Mouse (Mus musculus) neural tube, embryonic 14.5 days (tissue): ENCODE data around the gene Shisa8. TPM values are rescaled to one million over a fixed set of nuclear protein-coding genes. Genes with fewer than 3 reads are reported as not detected.

ENCODE experiments used
- ATAC-seq: fragments of 200-750 bp; cut with Nextera tagmentation; 2 replicates; pipeline ENCODE4 v1.8.0; 2017; ENCODE audit warnings: low read depth, mild to moderate bottlenecking, moderate TSS enrichment, moderate library complexity
- H3K27ac ChIP-seq: fragments of 300-500 bp; sonication (generic); 2 replicates; pipeline ENCODE4 v1.5.1; 2014; ENCODE audit warnings: low read depth, mild to moderate bottlenecking, control low read depth, low read length, moderate library complexity, mixed read lengths
- H3K27me3 ChIP-seq: fragments of 300-500 bp; sonication (generic); 2 replicates; pipeline ENCODE4 v1.6.1; 2014; ENCODE audit warnings: low read length; ENCODE audit not compliant: control insufficient read depth, insufficient read depth
- H3K36me3 ChIP-seq: fragments of 300-500 bp; sonication (generic); 2 replicates; pipeline ENCODE4 v1.6.1; 2014; ENCODE audit warnings: low read length, mixed read lengths; ENCODE audit not compliant: control insufficient read depth, insufficient read depth
- H3K4me1 ChIP-seq: fragments of 300-500 bp; sonication (generic); 2 replicates; pipeline ENCODE4 v1.6.1; 2014; ENCODE audit warnings: low read length; ENCODE audit not compliant: control insufficient read depth, insufficient read depth
- H3K4me2 ChIP-seq: fragments of 300-500 bp; sonication (generic); 2 replicates; pipeline ENCODE4 v1.6.1; 2014; ENCODE audit warnings: mild to moderate bottlenecking, low read depth, low read length, control low read depth
- H3K4me3 ChIP-seq: fragments of 300-500 bp; sonication (generic); 2 replicates; pipeline ENCODE4 v1.5.1; 2014; ENCODE audit warnings: low read depth, low read length, control low read depth, mixed read lengths
- H3K9ac ChIP-seq: fragments of 300-500 bp; sonication (generic); replicated peaks from 2 replicates; pipeline ENCODE4 v1.6.1; 2014; ENCODE audit warnings: low read depth, mild to moderate bottlenecking, control low read depth, low read length, mixed read lengths
- H3K9me3 ChIP-seq: fragments of 300-500 bp; sonication (generic); 2 replicates; pipeline ENCODE4 v1.6.1; 2016; ENCODE audit warnings: low read length; ENCODE audit not compliant: control insufficient read depth
- WGBS: fragments of 180-500 bp; shearing (Covaris S2); extraction: QIAGEN DNeasy Blood & Tissue Kit; methylation state at CpG from one replicate; pipeline ENCODE4 v1.1.7; 2014; 5-methylcytosine and 5-hydroxymethylcytosine counted together
- polyA plus RNA-seq: library from polyadenylated mRNA; unstranded; fragments of >200 nt; fragmentation: Nextera tagmentation; extraction: Ambion mirVana; gene quantifications from 2 replicates; pipeline ENCODE4 v1.2.1, GENCODE M21; 2014

Shisa8 gene
- polyA plus RNA-seq, 1 experiment from 2014 or later, result 6.9 TPM

DNA sequence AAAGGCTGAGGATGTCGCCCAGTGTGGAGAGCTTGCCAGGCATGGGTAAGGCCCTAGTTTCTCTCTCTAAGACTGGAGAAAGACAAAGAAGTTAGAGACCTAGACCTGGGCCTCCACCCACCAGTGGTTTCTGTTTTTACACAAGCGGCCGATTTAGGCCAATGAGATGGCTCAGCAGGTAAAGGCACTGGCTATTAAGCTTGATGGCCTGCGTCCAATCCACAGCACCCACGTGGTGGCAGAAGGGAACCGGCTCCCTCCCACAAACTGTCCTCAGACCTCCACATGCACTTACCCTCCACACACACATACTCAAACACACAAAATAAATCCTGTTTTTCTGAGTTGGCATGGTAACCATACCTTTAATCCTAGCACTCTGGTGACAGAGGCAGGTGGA is 10.5 kb downstream of the Shisa8 start:
- H3K4me2 ChIP-seq, result no peak overlapping the region
- no peaks in the 10 kb centered on the region for H3K9me3 ChIP-seq
- peaks cover 68% of the 10 kb centered on the region for H3K36me3 ChIP-seq
- H3K27me3 ChIP-seq, result peaks cover 13% of the 10 kb centered on the region
- peaks cover 13% of the 10 kb centered on the region for H3K4me1 ChIP-seq
- H3K4me3 ChIP-seq, result no peak overlapping the region
- no peak overlapping the region for H3K27ac ChIP-seq
- ATAC-seq, result no peak
- 85% methylated on average over 6 of the region's 6 CpGs for WGBS
- no peak overlapping the region for H3K9ac ChIP-seq

GRCm38 (mm10) chr15:82199546-82199945 is 13.1 kb downstream of the Shisa8 start:
- 93% methylated on average over 12 of the region's 12 CpGs for WGBS
- H3K9me3 ChIP-seq, result no peaks in the 10 kb centered on the region
- ATAC-seq, result no peak

DNA sequence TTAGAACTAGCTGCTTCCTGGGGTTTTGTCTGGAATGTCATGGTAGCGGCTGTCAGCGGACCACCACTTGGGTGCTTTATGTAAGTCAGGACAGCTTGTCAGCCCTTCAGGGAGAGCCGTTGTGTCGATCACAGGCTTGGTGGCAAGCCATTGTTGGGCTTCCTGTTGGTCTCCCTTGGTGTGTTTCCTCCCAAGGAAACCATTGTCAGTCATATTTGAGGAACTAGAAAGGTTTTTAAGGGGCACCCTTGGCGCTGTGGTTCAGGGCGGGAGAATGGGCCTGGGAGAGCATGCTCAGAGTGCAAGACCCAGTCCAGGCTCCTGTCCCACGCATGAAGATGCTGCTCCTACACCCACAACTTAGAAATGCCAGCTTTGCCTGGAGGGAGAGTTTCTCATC is 14.3 kb downstream of the Shisa8 start:
- 87% methylated on average over 7 of the region's 7 CpGs for WGBS
- Histone ChIP-seq H3K9ac (no peak overlapping the region), H3K4me2 (no peak overlapping the region), H3K4me1 (no peaks in the 10 kb centered on the region), H3K27me3 (no peaks in the 10 kb centered on the region), H3K4me3 (no peak overlapping the region), H3K9me3 (no peaks in the 10 kb centered on the region), H3K36me3 (peaks cover 87% of the 10 kb centered on the region), H3K27ac (no peak overlapping the region)
- no peak for ATAC-seq

More at GRCm38 (mm10) chr15:82199546-82199945, 13.1 kb downstream of the Shisa8 start:
- Histone ChIP-seq H3K4me3 (no peak overlapping the region), H3K9ac (no peak overlapping the region), H3K4me1 (no peaks in the 10 kb centered on the region), H3K27me3 (no peaks in the 10 kb centered on the region; the same call in 1 of the 2 replicates), H3K36me3 (peaks cover 86% of the 10 kb centered on the region), H3K27ac (no peak overlapping the region), H3K4me2 (no peak overlapping the region)

DNA sequence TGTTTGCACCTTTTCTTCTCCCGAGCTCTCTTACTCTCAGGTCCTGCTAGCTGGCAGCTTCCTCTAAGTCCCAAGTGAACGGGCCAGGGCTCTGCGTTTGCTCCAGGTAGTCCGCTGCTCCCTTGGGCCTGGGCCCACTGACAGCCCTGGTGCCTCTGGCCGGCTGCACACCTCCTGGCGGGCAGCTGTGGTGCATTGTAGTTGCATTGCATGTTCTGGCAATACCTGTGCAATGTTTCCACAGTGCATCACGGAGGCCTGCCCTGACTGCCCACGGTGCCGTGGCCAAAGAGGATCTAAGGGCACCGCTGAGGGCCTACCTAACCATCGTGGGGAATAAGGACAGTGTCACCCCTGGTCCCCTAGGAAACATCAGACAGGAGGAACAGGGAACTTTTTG is 14.7 kb downstream of the Shisa8 start:
- ATAC-seq, result no peak
- Histone ChIP-seq H3K4me3 (no peak overlapping the region), H3K9me3 (no peaks in the 10 kb centered on the region), H3K36me3 (peaks cover 87% of the 10 kb centered on the region), H3K9ac (no peak overlapping the region; the same call in 1 of the 2 replicates), H3K4me1 (no peaks in the 10 kb centered on the region), H3K4me2 (no peak overlapping the region), H3K27me3 (no peaks in the 10 kb centered on the region), H3K27ac (no peak overlapping the region)
- 95% methylated on average over 11 of the region's 11 CpGs for WGBS

DNA sequence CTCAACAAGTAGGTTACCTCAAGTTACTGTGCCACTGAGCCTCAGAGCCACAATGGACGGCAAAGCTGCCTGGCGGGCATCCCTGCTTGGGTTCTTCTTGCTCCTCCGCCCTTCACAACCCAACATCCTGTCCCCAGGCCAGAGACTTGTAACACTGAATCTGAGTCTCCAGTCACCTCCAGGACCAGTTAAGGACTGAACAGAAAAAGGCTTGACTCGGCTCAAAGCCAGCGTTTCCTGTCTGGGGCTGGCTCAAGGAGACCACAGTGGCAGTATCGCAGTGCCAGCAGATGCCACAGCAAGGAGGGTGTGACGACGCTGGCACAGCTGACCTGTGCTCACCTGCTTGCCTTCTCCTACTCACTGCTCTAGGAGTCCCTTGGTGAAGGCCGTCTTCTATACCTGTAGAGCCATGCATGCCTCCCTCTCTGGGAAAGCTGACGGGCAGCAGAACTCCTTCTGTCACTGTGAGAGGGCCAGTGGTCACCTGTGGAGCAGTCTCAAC is 15.3 kb downstream of the Shisa8 start:
- no peak overlapping the region for H3K4me2 ChIP-seq
- H3K36me3 ChIP-seq, result peaks cover 90% of the 10 kb centered on the region
- no peaks in the 10 kb centered on the region for H3K9me3 ChIP-seq
- H3K9ac ChIP-seq, result no peak overlapping the region
- no peaks in the 10 kb centered on the region for H3K4me1 ChIP-seq
- H3K27ac ChIP-seq, result no peak overlapping the region
- no peak for ATAC-seq
- 92% methylated on average over 10 of the region's 10 CpGs for WGBS
- no peaks in the 10 kb centered on the region for H3K27me3 ChIP-seq
- no peak overlapping the region for H3K4me3 ChIP-seq

GRCm38 (mm10) chr15:82196300-82196699 is 16.3 kb downstream of the Shisa8 start:
- Histone ChIP-seq H3K27me3 (no peaks in the 10 kb centered on the region), H3K9me3 (no peaks in the 10 kb centered on the region), H3K4me1 (no peaks in the 10 kb centered on the region), H3K4me3 (no peak overlapping the region), H3K4me2 (no peak overlapping the region), H3K9ac (no peak overlapping the region), H3K36me3 (peaks cover 86% of the 10 kb centered on the region), H3K27ac (no peak overlapping the region)
- 89% methylated on average over 12 of the region's 12 CpGs for WGBS
- no peak for ATAC-seq

GRCm38 (mm10) chr15:82192617-82193016 is 20.0 kb downstream of the Shisa8 start:
- no peaks in the 10 kb centered on the region for H3K27me3 ChIP-seq
- H3K9me3 ChIP-seq, result no peaks in the 10 kb centered on the region
- H3K4me3 ChIP-seq, result no peak overlapping the region
- H3K4me1 ChIP-seq, result no peaks in the 10 kb centered on the region
- ATAC-seq, result no peak
- H3K27ac ChIP-seq, result no peak overlapping the region
- H3K4me2 ChIP-seq, result no peak overlapping the region
- H3K36me3 ChIP-seq, result peaks cover 63% of the 10 kb centered on the region
- H3K9ac ChIP-seq, result no peak overlapping the region
- 82% methylated on average over 8 of the region's 8 CpGs for WGBS

- WGBS, result 93% methylated on average over 10 of the region's 10 CpGs
- H3K27me3 ChIP-seq, result no peaks in the 10 kb centered on the region
- H3K4me3 ChIP-seq, result no peak overlapping the region
- H3K9ac ChIP-seq, result no peak overlapping the region
- no peak for ATAC-seq
- H3K9me3 ChIP-seq, result no peaks in the 10 kb centered on the region
- H3K4me2 ChIP-seq, result no peak overlapping the region
- no peaks in the 10 kb centered on the region for H3K4me1 ChIP-seq
- H3K27ac ChIP-seq, result no peak overlapping the region
- H3K36me3 ChIP-seq, result peaks cover 61% of the 10 kb centered on the region
Measured at GRCm38 (mm10) chr15:82188481-82189240, 24.0 kb downstream of the Shisa8 start.

DNA sequence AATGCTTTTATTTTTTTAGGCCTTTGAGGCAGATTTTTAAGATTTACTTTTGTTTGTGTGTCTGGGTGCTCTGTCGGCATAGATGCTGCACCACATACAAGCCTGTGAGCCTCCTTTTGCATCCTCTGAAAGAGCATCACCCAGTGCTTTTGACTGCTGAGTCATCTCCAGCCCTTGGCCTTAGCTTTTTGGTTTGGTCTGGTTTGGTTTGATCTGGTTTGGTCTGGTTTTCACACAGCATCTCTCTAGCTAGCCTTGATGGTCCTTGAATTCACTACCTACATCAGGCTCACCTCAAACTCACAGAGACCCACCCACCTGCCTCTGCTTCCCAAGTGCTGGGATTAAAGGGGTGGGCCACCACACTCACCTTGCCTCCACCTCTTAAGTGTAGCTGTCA is 24.7 kb downstream of the Shisa8 start:
- Histone ChIP-seq H3K27me3 (no peaks in the 10 kb centered on the region), H3K36me3 (peaks cover 61% of the 10 kb centered on the region), H3K4me2 (no peak overlapping the region), H3K9me3 (no peaks in the 10 kb centered on the region), H3K4me1 (no peaks in the 10 kb centered on the region), H3K27ac (no peak overlapping the region), H3K4me3 (no peak overlapping the region), H3K9ac (no peak overlapping the region)
- WGBS, result 80% methylated on average over 1 of the region's 1 CpGs
- no peak for ATAC-seq
